Mouse (Mus musculus) right cerebral cortex, adult 18-20 months (tissue): Measurements from ENCODE around the gene Jph2.

Source experiments
- DNase-seq: peaks from one replicate; pipeline ENCODE4 v3.0.0; 2022; ENCODE audit warnings: mixed read lengths

The Jph2 gene

GRCm38 (mm10) chr2:163300069-163301060 is 97.4 kb downstream of the Jph2 start:
- no peak for DNase-seq

DNA sequence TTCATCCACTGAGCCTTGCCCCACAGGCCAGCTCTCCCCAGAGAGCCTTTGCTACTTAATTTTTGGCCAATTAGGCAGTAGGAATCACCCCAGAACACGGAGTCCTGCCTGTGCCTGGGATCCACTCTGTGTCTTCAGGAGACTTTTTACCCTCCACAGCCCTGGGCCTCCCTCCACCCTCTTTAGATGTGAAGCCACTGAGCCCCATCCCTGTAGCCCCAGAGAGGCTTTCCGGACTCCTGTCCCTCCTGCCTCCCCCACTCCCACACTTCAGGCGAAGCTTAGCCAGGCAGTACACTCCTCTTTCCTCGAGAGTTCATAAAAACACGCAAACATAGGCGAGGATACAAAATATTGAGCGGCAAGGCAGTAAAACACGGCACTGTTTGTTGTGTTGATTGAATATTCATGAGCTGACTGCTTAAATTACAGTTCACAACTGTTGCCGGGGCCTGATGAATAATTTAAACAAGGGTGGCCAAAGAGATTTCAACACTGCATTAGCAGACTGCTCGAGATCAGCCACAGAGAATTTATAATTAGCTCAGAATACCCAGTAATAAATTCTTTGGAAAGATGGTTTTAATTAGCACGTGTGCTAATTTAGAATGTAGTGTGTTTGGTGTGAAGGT is 100.7 kb downstream of the Jph2 start:
- DNase-seq, result no peak

- peak; percentile 21 for DNase-seq
Measured at GRCm38 (mm10) chr2:163288881-163289379, 108.9 kb downstream of the Jph2 start.
